Mouse (Mus musculus) liver, embryonic 15.5 days (tissue): ENCODE measurements around the gene Cdh13. TPM values are rescaled to one million over a fixed set of nuclear protein-coding genes. Genes with fewer than 3 reads are reported as not detected.

Source experiments
- ATAC-seq: fragments of 200-750 bp; cut with Nextera tagmentation; 2 replicates; pipeline ENCODE4 v1.8.0; 2017; ENCODE audit warnings: moderate number of reproducible peaks, mild to moderate bottlenecking, moderate library complexity; ENCODE audit not compliant: insufficient read depth
- H3K27ac ChIP-seq: fragments of 300-500 bp; sonication (generic); replicated peaks from 2 replicates; pipeline ENCODE4 v1.5.1; 2015; ENCODE audit warnings: mild to moderate bottlenecking, inconsistent platforms
- H3K27me3 ChIP-seq: fragments of 300-500 bp; sonication (generic); 2 replicates; pipeline ENCODE4 v1.6.1; 2015; ENCODE audit warnings: mild to moderate bottlenecking, inconsistent platforms
- H3K36me3 ChIP-seq: fragments of 300-500 bp; sonication (generic); replicated peaks from 2 replicates; pipeline ENCODE4 v1.6.1; 2015; ENCODE audit warnings: moderate library complexity, mild to moderate bottlenecking, inconsistent platforms
- H3K4me1 ChIP-seq: fragments of 300-500 bp; sonication (generic); replicated peaks from 2 replicates; pipeline ENCODE4 v1.6.1; 2015; ENCODE audit warnings: inconsistent platforms
- H3K4me2 ChIP-seq: fragments of 300-500 bp; sonication (generic); 2 replicates; pipeline ENCODE4 v1.6.1; 2015; ENCODE audit warnings: moderate library complexity, mild to moderate bottlenecking, inconsistent platforms
- H3K4me3 ChIP-seq: fragments of 300-500 bp; sonication (generic); replicated peaks from 2 replicates; pipeline ENCODE4 v1.5.1; 2015; ENCODE audit warnings: mild to moderate bottlenecking, inconsistent platforms
- H3K9ac ChIP-seq: fragments of 300-500 bp; sonication (generic); 2 replicates; pipeline ENCODE4 v1.6.1; 2015; ENCODE audit warnings: moderate library complexity, mild to moderate bottlenecking, inconsistent platforms
- H3K9me3 ChIP-seq: fragments of 300-500 bp; sonication (generic); replicated peaks from 2 replicates; pipeline ENCODE4 v1.6.1; 2016; ENCODE audit warnings: inconsistent platforms
- WGBS: fragments of 180-500 bp; shearing (Covaris S2); methylation state at CpG from one replicate; pipeline ENCODE4 v1.1.7; 2015; ENCODE audit warnings: mixed read lengths; ENCODE audit not compliant: insufficient replicate concordance; 5-methylcytosine and 5-hydroxymethylcytosine counted together
- polyA plus RNA-seq: library from polyadenylated mRNA; unstranded; fragments of >200 nt; fragmentation: Nextera tagmentation; extraction: Ambion mirVana; gene quantifications from 2 replicates; pipeline ENCODE4 v1.2.1, GENCODE M21; 2015

Gene Cdh13
- polyA plus RNA-seq, 1 experiment from 2014 or later = 0.56 TPM

GRCm38 (mm10) chr8:118348710-118349489, 65.4 kb downstream of the Cdh13 start:
- no peak overlapping the region for H3K9ac ChIP-seq
- WGBS = 62% methylated on average over 9 of the region's 9 CpGs
- ATAC-seq = no peak
- H3K27ac ChIP-seq = no peak overlapping the region
- H3K4me2 ChIP-seq = no peak overlapping the region
- no peaks in the 10 kb centered on the region for H3K27me3 ChIP-seq
- no peak overlapping the region for H3K4me3 ChIP-seq
- no peaks in the 10 kb centered on the region for H3K4me1 ChIP-seq
- peaks cover 4% of the 10 kb centered on the region; the same call in 1 of the 2 replicates for H3K9me3 ChIP-seq
- no peaks in the 10 kb centered on the region for H3K36me3 ChIP-seq

GRCm38 (mm10) chr8:118350136-118350535, 66.6 kb downstream of the Cdh13 start:
- no peaks in the 10 kb centered on the region for H3K36me3 ChIP-seq
- no peak for ATAC-seq
- H3K4me2 ChIP-seq = no peak overlapping the region
- H3K9me3 ChIP-seq = no peaks in the 10 kb centered on the region
- no peaks in the 10 kb centered on the region for H3K4me1 ChIP-seq
- no peak overlapping the region for H3K4me3 ChIP-seq
- WGBS = 29% methylated on average over 7 of the region's 7 CpGs
- no peak overlapping the region for H3K9ac ChIP-seq
- H3K27ac ChIP-seq = no peak overlapping the region
- no peaks in the 10 kb centered on the region for H3K27me3 ChIP-seq

GRCm38 (mm10) chr8:118353022-118353421, 69.5 kb downstream of the Cdh13 start:
- 56% methylated on average over 4 of the region's 4 CpGs for WGBS
- no peaks in the 10 kb centered on the region for H3K4me1 ChIP-seq
- H3K4me3 ChIP-seq = no peak overlapping the region
- H3K4me2 ChIP-seq = no peak overlapping the region
- H3K27ac ChIP-seq = no peak overlapping the region
- H3K27me3 ChIP-seq = no peaks in the 10 kb centered on the region
- ATAC-seq = no peak
- H3K9me3 ChIP-seq = no peaks in the 10 kb centered on the region
- H3K9ac ChIP-seq = no peak overlapping the region
- no peaks in the 10 kb centered on the region for H3K36me3 ChIP-seq

- 0 out of 2 replicates have a peak, but pooled peaks cover 3% of the 10 kb centered on the region for H3K9me3 ChIP-seq
- no peak overlapping the region for H3K4me2 ChIP-seq
- H3K4me3 ChIP-seq = no peak overlapping the region
- H3K27ac ChIP-seq = no peak overlapping the region
- no peaks in the 10 kb centered on the region for H3K27me3 ChIP-seq
- H3K36me3 ChIP-seq = no peaks in the 10 kb centered on the region
- no peaks in the 10 kb centered on the region for H3K4me1 ChIP-seq
- no peak overlapping the region for H3K9ac ChIP-seq
- 63% methylated on average over 5 of the region's 5 CpGs for WGBS
- ATAC-seq = no peak
Measured at GRCm38 (mm10) chr8:118357067-118357466, 73.5 kb downstream of the Cdh13 start.

- Histone ChIP-seq H3K36me3 (no peaks in the 10 kb centered on the region), H3K4me1 (no peaks in the 10 kb centered on the region), H3K9me3 (0 out of 2 replicates have a peak, but pooled peaks cover 3% of the 10 kb centered on the region), H3K4me3 (no peak overlapping the region), H3K4me2 (no peak overlapping the region), H3K9ac (no peak overlapping the region), H3K27ac (no peak overlapping the region), H3K27me3 (no peaks in the 10 kb centered on the region)
- 69% methylated on average over 7 of the region's 7 CpGs for WGBS
- no peak for ATAC-seq
Measured at GRCm38 (mm10) chr8:118357596-118357995, 74.1 kb downstream of the Cdh13 start.

- H3K27me3 ChIP-seq = no peaks in the 10 kb centered on the region
- no peak overlapping the region for H3K9ac ChIP-seq
- 60% methylated on average over 3 of the region's 3 CpGs for WGBS
- no peak for ATAC-seq
- H3K4me2 ChIP-seq = no peak overlapping the region
- H3K9me3 ChIP-seq = 0 out of 2 replicates have a peak, but pooled peaks cover 3% of the 10 kb centered on the region
- no peaks in the 10 kb centered on the region for H3K4me1 ChIP-seq
- no peak overlapping the region for H3K4me3 ChIP-seq
- no peaks in the 10 kb centered on the region for H3K36me3 ChIP-seq
- no peak overlapping the region for H3K27ac ChIP-seq
Measured at GRCm38 (mm10) chr8:118363781-118364180, 80.2 kb downstream of the Cdh13 start.

- Histone ChIP-seq H3K9me3 (0 out of 2 replicates have a peak, but pooled peaks cover 3% of the 10 kb centered on the region), H3K9ac (no peak overlapping the region), H3K27me3 (no peaks in the 10 kb centered on the region), H3K4me2 (no peak overlapping the region), H3K27ac (no peak overlapping the region), H3K36me3 (no peaks in the 10 kb centered on the region), H3K4me1 (no peaks in the 10 kb centered on the region), H3K4me3 (no peak overlapping the region)
- 56% methylated on average over 3 of the region's 3 CpGs for WGBS
- no peak for ATAC-seq
Measured at GRCm38 (mm10) chr8:118373092-118373491, 89.6 kb downstream of the Cdh13 start.

- WGBS = 60% methylated on average over 6 of the region's 6 CpGs
Measured at GRCm38 (mm10) chr8:118374738-118375137, 91.2 kb downstream of the Cdh13 start.

GRCm38 (mm10) chr8:118376791-118377190, 93.3 kb downstream of the Cdh13 start:
- Histone ChIP-seq H3K27me3 (no peaks in the 10 kb centered on the region), H3K9me3 (0 out of 2 replicates have a peak, but pooled peaks cover 3% of the 10 kb centered on the region), H3K4me1 (no peaks in the 10 kb centered on the region), H3K4me3 (no peak overlapping the region), H3K4me2 (no peak overlapping the region), H3K36me3 (no peaks in the 10 kb centered on the region), H3K27ac (no peak overlapping the region), H3K9ac (no peak overlapping the region)
- no peak for ATAC-seq
- 22% methylated on average over 3 of the region's 3 CpGs for whole genome bisulfite sequencing

More at GRCm38 (mm10) chr8:118374738-118375137, 91.2 kb downstream of the Cdh13 start:
- Histone ChIP-seq H3K27me3 (no peaks in the 10 kb centered on the region), H3K9me3 (0 out of 2 replicates have a peak, but pooled peaks cover 3% of the 10 kb centered on the region), H3K4me3 (no peak overlapping the region), H3K27ac (no peak overlapping the region), H3K36me3 (no peaks in the 10 kb centered on the region), H3K9ac (no peak overlapping the region), H3K4me2 (no peak overlapping the region), H3K4me1 (no peaks in the 10 kb centered on the region)
- ATAC-seq = no peak

GRCm38 (mm10) chr8:118378985-118379384, 95.5 kb downstream of the Cdh13 start:
- no peak for ATAC-seq
- H3K9me3 ChIP-seq = no peaks in the 10 kb centered on the region
- no peaks in the 10 kb centered on the region for H3K36me3 ChIP-seq
- no peak overlapping the region for H3K4me2 ChIP-seq
- WGBS = 63% methylated on average over 8 of the region's 8 CpGs
- no peak overlapping the region for H3K27ac ChIP-seq
- H3K27me3 ChIP-seq = no peaks in the 10 kb centered on the region
- H3K4me1 ChIP-seq = no peaks in the 10 kb centered on the region
- H3K4me3 ChIP-seq = no peak overlapping the region
- no peak overlapping the region for H3K9ac ChIP-seq

GRCm38 (mm10) chr8:118379657-118380056, 96.1 kb downstream of the Cdh13 start:
- Histone ChIP-seq H3K9ac (no peak overlapping the region), H3K4me2 (no peak overlapping the region), H3K27me3 (no peaks in the 10 kb centered on the region), H3K4me3 (no peak overlapping the region), H3K36me3 (no peaks in the 10 kb centered on the region), H3K4me1 (no peaks in the 10 kb centered on the region), H3K27ac (no peak overlapping the region), H3K9me3 (no peaks in the 10 kb centered on the region)
- 52% methylated on average over 3 of the region's 3 CpGs for WGBS
- ATAC-seq = no peak
